27 mouse cellular contexts compared by ENCODE assay signal in genomic region chr6:67337943-67338342, GRCm38 (mm10). TPM values are rescaled to one million over a fixed set of nuclear protein-coding genes. Genes with fewer than 3 reads are reported as not detected.
DNase-seq lines count a peak whose midpoint lies in the region; ATAC-seq lines count a peak whose summit lies in the region.
"Had no signal": no experiment of that assay in that cellular context is flagged by ENCODE, and none has a peak within 500 bp of the region (broad histone marks: within the 10 kb centered on the region; RNA-seq: fewer than 3 reads in every experiment).

No protein-coding gene starts in this region.

- 0 out of 2 replicates have a peak, but pooled peaks have one; percentile 30 for ATAC-seq in erythroid progenitor cell, adult 5-6 weeks (replicated peaks; ENCODE audit: low FRiP score, poor library complexity, severe bottlenecking)
- peak; percentile 89 for ATAC-seq in liver, embryonic 15.5 days (ENCODE audit: insufficient read depth)
- ATAC-seq: activated CD4-positive, CD25-positive, alpha-beta regulatory T cell, adult 4 months; forebrain, embryonic 13.5 days had no signal

- peaks cover 15% of the 10 kb centered on the region for H3K4me1 ChIP-seq in liver, embryonic 15.5 days (replicated peaks)
- H3K4me1 ChIP-seq: forebrain, embryonic 13.5 days; heart, embryonic 15.5 days; hindbrain, embryonic 12.5 days; limb, embryonic 13.5 days; lung, embryonic 15.5 days; midbrain, embryonic 12.5 days; neural tube, embryonic 13.5 days had no signal

- H3K36me3 ChIP-seq in liver, embryonic 15.5 days (replicated peaks), result no peaks in the 10 kb centered on the region
- H3K36me3 ChIP-seq: heart, embryonic 15.5 days; hindbrain, embryonic 12.5 days; limb, embryonic 13.5 days; lung, embryonic 15.5 days; midbrain, embryonic 12.5 days; neural tube, embryonic 13.5 days had no signal

- H3K9me3 ChIP-seq in liver, embryonic 15.5 days (replicated peaks), result no peaks in the 10 kb centered on the region
- H3K9me3 ChIP-seq: forebrain, embryonic 13.5 days; heart, embryonic 15.5 days; hindbrain, embryonic 12.5 days; limb, embryonic 13.5 days; lung, embryonic 15.5 days; midbrain, embryonic 12.5 days; neural tube, embryonic 13.5 days had no signal

- no peak overlapping the region for H3K4me3 ChIP-seq in liver, embryonic 15.5 days (replicated peaks)
- H3K4me3 ChIP-seq: forebrain, embryonic 13.5 days; heart, embryonic 15.5 days; hindbrain, embryonic 12.5 days; limb, embryonic 13.5 days; lung, embryonic 15.5 days; midbrain, embryonic 12.5 days; neural tube, embryonic 13.5 days had no signal

- H3K27ac ChIP-seq in liver, embryonic 15.5 days (replicated peaks), result 0 out of 2 replicates have a peak overlapping the region, but pooled peaks have one; percentile 26
- H3K27ac ChIP-seq: forebrain, embryonic 13.5 days; heart, embryonic 15.5 days; hindbrain, embryonic 12.5 days; limb, embryonic 13.5 days; lung, embryonic 15.5 days; midbrain, embryonic 12.5 days; neural tube, embryonic 13.5 days had no signal

- no peak overlapping the region for H3K4me2 ChIP-seq in liver, embryonic 15.5 days
- H3K4me2 ChIP-seq: forebrain, embryonic 13.5 days; heart, embryonic 15.5 days; hindbrain, embryonic 12.5 days; limb, embryonic 13.5 days; lung, embryonic 15.5 days; midbrain, embryonic 12.5 days; neural tube, embryonic 13.5 days had no signal

- H3K27me3 ChIP-seq in liver, embryonic 15.5 days, result no peaks in the 10 kb centered on the region
- H3K27me3 ChIP-seq: forebrain, embryonic 13.5 days; heart, embryonic 15.5 days; hindbrain, embryonic 12.5 days; limb, embryonic 13.5 days; lung, embryonic 15.5 days; midbrain, embryonic 12.5 days; neural tube, embryonic 13.5 days had no signal

- peak; percentile 29 for DNase-seq in thymus, postnatal 25 days
- no peak for DNase-seq in thymus, postnatal 10 days (ENCODE audit: low spot score in 2 of 2)
- no peak for DNase-seq in spleen, postnatal 10 days (ENCODE audit: low spot score in 2 of 2)
- DNase-seq in layer of hippocampus, adult 8-10 months (ENCODE audit: low spot score in 2 of 2), result no peak
- no peak for DNase-seq in heart, postnatal 25 days (ENCODE audit: low spot score)
- no peak for DNase-seq in right cerebral cortex, postnatal 4 days
- DNase-seq: adrenal gland, postnatal 10 days; cerebellum, adult 18-20 months; cerebellum, postnatal 36 days; gastrocnemius, postnatal 10 days; kidney, adult 9 months; kidney, postnatal 4 days; lung, postnatal 4 days; thymus, postnatal 14 days had no signal

- H3K9ac ChIP-seq in liver, embryonic 15.5 days, result no peak overlapping the region
- H3K9ac ChIP-seq: forebrain, embryonic 13.5 days; heart, embryonic 15.5 days; hindbrain, embryonic 12.5 days; limb, embryonic 13.5 days; lung, embryonic 15.5 days; midbrain, embryonic 12.5 days; neural tube, embryonic 13.5 days had no signal

- intact Hi-C loops in heart, postnatal 25 days (cut with DNase I), result no loop called here

RNA-seq across cellular contexts. Expression of gene Il12rb2, which starts 38.0 kb away (rescaled TPM):
- total RNA-seq in erythroid progenitor cell, adult 5-6 weeks (2015; ENCODE audit: low replicate concordance), result 6.3 TPM in 1 of 2 replicates, not detected in the other
- total RNA-seq in erythroid progenitor cell, adult 5-6 weeks (2017; ENCODE audit: low replicate concordance), result not detected in 2 replicates
- polyA plus RNA-seq in liver, embryonic 15.5 days (2015; fragmentation: Nextera tagmentation; extraction: Ambion mirVana), result 0.25 TPM in 2 replicates
- under 1 TPM in 2 of 4 experiments, not detected in 2; 0.20 to 0.39 TPM for total RNA-seq in layer of hippocampus, adult 8-10 months (2022)
- under 1 TPM in 1 of 2 experiments, not detected in 1; 0.08 TPM for total RNA-seq in heart, postnatal 25 days (2021)
- total RNA-seq: heart, adult 8-10 months had no signal
- polyA plus RNA-seq: C2C12; forebrain, embryonic 13.5 days; intestine, embryonic 14.5 days; midbrain, embryonic 12.5 days had no signal
